Mouse (Mus musculus) forebrain, embryonic 15.5 days (tissue): ENCODE results near the gene Cyb5r2. TPM values are rescaled to one million over a fixed set of nuclear protein-coding genes. Genes with fewer than 3 reads are reported as not detected.

Experiments used
- ATAC-seq: fragments of 200-750 bp; cut with Nextera tagmentation; replicated peaks from 2 replicates; pipeline ENCODE4 v1.8.0; 2017; ENCODE audit warnings: mild to moderate bottlenecking, moderate TSS enrichment, moderate library complexity
- H3K27ac ChIP-seq: fragments of 300-500 bp; sonication (generic); replicated peaks from 2 replicates; pipeline ENCODE4 v1.5.1; 2015; ENCODE audit warnings: mild to moderate bottlenecking, inconsistent platforms
- H3K27me3 ChIP-seq: fragments of 300-500 bp; sonication (generic); 2 replicates; pipeline ENCODE4 v1.6.1; 2015; ENCODE audit warnings: inconsistent platforms
- H3K36me3 ChIP-seq: fragments of 300-500 bp; sonication (generic); 2 replicates; pipeline ENCODE4 v1.6.1; 2015; ENCODE audit warnings: mild to moderate bottlenecking, inconsistent platforms
- H3K4me1 ChIP-seq: fragments of 300-500 bp; sonication (generic); 2 replicates; pipeline ENCODE4 v1.6.1; 2015; ENCODE audit warnings: inconsistent platforms
- H3K4me2 ChIP-seq: fragments of 300-500 bp; sonication (generic); replicated peaks from 2 replicates; pipeline ENCODE4 v1.6.1; 2015; ENCODE audit warnings: mild to moderate bottlenecking, inconsistent platforms
- H3K4me3 ChIP-seq: fragments of 300-500 bp; sonication (generic); 2 replicates; pipeline ENCODE4 v1.5.1; 2015; ENCODE audit warnings: mild to moderate bottlenecking, inconsistent platforms
- H3K9ac ChIP-seq: fragments of 300-500 bp; sonication (generic); replicated peaks from 2 replicates; pipeline ENCODE4 v1.6.1; 2015; ENCODE audit warnings: mild to moderate bottlenecking, inconsistent platforms
- H3K9me3 ChIP-seq: fragments of 300-500 bp; sonication (generic); 2 replicates; pipeline ENCODE4 v1.6.1; 2016; ENCODE audit warnings: inconsistent platforms
- WGBS: fragments of 180-500 bp; shearing (Covaris S2); methylation state at CpG from one replicate; pipeline ENCODE4 v1.1.7; 2015; ENCODE audit warnings: mixed read lengths; 5-methylcytosine and 5-hydroxymethylcytosine counted together
- polyA plus RNA-seq: library from polyadenylated mRNA; unstranded; fragments of >200 nt; fragmentation: Nextera tagmentation; extraction: Ambion mirVana; gene quantifications from 2 replicates; pipeline ENCODE4 v1.2.1, GENCODE M21; 2015

Gene Cyb5r2
- polyA plus RNA-seq: not detected in 2 replicates

DNA sequence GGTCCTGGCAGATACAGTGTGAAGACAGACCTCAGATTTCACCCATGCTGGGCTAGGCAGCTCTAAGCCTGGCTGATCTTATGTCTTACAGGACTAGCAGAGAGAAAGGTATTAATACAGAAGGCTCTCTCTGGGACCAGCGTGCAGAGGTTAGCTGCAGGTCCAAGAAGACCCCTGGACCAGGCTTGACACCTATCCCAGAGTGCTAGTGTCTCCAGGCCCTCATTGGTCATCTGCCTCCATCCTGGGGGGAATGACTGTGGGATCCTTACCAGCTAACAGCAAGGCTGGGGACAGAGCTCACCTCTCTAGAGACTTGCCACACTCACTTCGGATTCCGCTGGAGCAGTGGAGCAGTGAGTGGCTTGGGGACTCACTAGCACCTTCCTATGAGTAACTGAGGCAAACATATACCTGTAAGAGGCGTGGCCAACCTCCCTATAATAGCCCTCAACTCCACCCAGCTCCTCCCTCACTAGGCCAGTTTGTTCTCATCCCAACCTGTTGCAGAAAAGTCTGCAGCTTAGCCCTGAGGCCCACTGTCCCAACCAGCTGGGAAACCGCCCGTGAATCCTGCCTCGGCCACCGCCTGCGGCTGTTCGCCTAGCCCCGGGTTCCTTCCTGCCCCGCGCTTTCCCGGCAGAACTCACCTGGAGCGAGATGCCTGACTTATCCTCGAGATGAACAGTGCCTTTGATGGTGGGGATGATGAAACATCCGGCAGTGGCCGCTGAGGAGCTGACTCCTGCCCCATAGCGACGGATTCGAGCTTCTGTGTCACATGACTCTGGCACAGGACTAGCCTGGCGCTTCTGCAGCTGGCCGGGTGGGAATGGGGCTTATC, at the start of gene Cyb5r2:
Gene Cyb5r2, minus strand, starts transcription at position 725 of the 844 bp plus-strand sequence.
- no peaks in the 10 kb centered on the region for H3K36me3 ChIP-seq
- 14% methylated on average over 23 of the region's 23 CpGs for WGBS
- peak within 1 kb of the TSS; percentile 25 for H3K4me3 ChIP-seq
- peaks cover 3% of the 10 kb centered on the region; the same call in 1 of the 2 replicates for H3K4me1 ChIP-seq
- H3K9ac ChIP-seq: no peak within 1 kb of the TSS
- no peaks in the 10 kb centered on the region for H3K9me3 ChIP-seq
- peak; percentile 68 for ATAC-seq
- peak within 1 kb of the TSS; percentile 45 for H3K4me2 ChIP-seq
- H3K27ac ChIP-seq: no peak within 1 kb of the TSS
- no peaks in the 10 kb centered on the region for H3K27me3 ChIP-seq

DNA sequence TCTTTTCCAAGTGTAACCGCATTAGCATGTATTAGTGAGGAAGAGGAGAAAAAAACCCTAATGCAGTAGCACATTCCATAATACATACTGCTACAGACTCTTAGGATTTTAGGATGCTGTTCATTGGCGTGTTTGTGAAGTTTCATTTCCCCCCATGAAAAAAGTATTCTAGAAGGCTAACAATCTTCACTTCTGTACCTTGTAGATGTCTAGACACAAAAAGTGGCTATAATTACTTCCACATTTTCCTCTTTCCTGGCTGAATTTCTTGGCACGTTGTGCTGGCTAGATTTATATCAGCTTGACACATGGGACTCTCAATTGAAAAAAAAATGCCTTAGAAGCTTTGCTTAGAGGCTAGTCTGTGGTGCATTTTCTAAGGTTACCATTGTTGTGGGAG, 44.3 kb upstream of the Cyb5r2 start:
- Histone ChIP-seq H3K4me1 (no peaks in the 10 kb centered on the region), H3K9ac (no peak overlapping the region), H3K27ac (no peak overlapping the region), H3K27me3 (no peaks in the 10 kb centered on the region), H3K4me3 (no peak overlapping the region), H3K9me3 (no peaks in the 10 kb centered on the region), H3K36me3 (no peaks in the 10 kb centered on the region), H3K4me2 (no peak overlapping the region)
- ATAC-seq: no peak
- WGBS: 84% methylated on average over 3 of the region's 3 CpGs

DNA sequence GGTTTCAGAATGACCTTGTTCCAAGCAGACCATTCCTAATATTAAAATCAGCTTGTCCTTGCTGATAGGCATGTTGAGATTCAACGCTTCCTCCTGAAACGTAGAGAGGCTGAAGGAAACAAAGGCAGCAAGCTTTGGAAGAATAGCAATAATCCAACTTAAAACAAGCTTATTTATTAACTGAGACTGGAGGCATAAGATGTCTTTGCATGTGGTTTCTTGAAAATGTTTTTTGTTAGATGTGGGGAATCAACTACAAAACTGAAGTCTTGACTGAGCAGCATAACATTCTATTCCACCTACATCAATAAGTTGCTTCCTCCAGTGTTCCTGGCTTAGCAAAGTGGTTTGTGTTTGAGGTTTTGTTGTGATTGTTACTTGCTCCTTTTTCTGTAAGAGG, 43.3 kb upstream of the Cyb5r2 start, which contains the start of gene Ovch2:
Gene Ovch2, minus strand, starts transcription at position 101 of the 400 bp plus-strand sequence.
- Histone ChIP-seq H3K4me3 (no peak within 1 kb of the TSS), H3K4me1 (no peaks in the 10 kb centered on the region), H3K27me3 (no peaks in the 10 kb centered on the region), H3K27ac (no peak within 1 kb of the TSS), H3K4me2 (no peak within 1 kb of the TSS), H3K36me3 (no peaks in the 10 kb centered on the region), H3K9me3 (no peaks in the 10 kb centered on the region), H3K9ac (no peak within 1 kb of the TSS)
- no peak for ATAC-seq
- WGBS: 83% methylated on average over 2 of the region's 2 CpGs

DNA sequence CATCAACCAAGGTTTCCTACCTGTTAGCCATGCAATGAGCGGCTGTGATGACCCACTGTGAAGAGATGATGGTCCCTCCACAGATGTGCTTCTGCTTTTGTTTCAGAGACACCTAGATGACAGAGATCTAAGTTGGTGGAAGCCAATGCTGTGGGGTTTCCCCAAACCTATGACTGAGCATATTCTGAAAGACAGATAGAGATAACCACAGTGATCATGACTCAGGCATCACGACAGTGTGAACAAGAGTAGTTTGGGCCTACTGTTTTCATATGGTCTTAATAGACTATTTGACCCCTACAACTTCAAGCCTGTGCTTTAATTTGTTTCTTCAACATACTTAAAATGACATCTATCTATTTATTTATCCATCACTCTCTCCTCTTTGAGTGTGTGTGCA, 38.7 kb upstream of the Cyb5r2 start:
- Histone ChIP-seq H3K9me3 (no peaks in the 10 kb centered on the region), H3K27ac (no peak overlapping the region), H3K4me3 (no peak overlapping the region), H3K4me2 (no peak overlapping the region), H3K27me3 (no peaks in the 10 kb centered on the region), H3K36me3 (no peaks in the 10 kb centered on the region), H3K4me1 (no peaks in the 10 kb centered on the region), H3K9ac (no peak overlapping the region)
- ATAC-seq: no peak
- WGBS: 93% methylated on average over 2 of the region's 2 CpGs

DNA sequence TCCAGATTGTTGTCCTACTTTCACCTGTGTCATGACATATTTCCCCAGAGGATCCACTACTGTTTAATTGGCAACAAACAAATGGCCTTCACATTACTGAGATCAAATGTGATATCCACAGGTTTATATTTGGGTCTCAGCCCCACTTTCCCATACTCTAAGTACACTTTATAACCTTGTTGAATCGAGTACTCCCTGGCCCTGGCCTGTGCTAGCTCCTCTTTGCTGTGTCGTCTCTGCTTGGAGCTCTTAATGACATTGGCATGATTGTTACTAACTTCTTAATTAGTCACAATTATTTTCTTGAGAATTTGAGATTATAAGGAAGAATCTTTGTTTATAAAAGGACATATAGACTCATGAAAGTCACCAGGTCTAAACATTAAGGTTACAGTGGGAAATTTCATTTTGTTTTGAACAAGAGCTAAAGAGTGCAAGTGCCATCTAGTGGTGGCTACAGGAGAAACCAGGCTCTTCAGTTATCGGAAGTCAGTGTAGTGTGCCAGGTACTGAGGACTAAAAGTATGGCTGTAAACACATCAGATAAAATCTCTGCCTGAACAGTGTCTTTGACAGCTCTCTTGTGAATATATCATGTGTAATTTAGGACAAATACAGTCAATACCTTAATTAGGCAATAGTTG, 30.3 kb upstream of the Cyb5r2 start:
- 64% methylated on average over 3 of the region's 3 CpGs for WGBS
- Histone ChIP-seq H3K27me3 (no peaks in the 10 kb centered on the region), H3K9ac (no peak overlapping the region), H3K9me3 (no peaks in the 10 kb centered on the region), H3K4me2 (no peak overlapping the region), H3K4me3 (no peak overlapping the region), H3K27ac (no peak overlapping the region), H3K36me3 (no peaks in the 10 kb centered on the region), H3K4me1 (no peaks in the 10 kb centered on the region)
- peak; percentile 60; the same call in 1 of the 2 replicates for ATAC-seq

DNA sequence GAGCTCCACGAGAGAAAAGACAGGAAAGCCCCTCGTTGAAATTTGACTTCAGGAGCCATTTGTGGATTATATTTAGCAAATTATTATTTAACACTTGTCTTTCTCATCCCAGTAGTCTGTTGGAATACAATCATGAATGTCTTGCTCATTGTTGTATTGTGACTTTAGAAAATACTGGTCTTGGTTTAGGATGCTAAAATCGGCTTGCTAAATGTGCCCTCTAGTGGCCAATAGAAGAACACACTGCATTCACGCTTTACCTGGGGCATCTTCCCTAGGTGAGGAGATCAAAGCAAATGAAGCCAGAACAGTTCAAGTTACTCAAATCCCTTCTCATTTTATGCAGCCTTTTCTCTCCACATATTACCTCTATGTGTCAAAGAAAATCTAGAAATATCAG, 21.8 kb upstream of the Cyb5r2 start:
- H3K4me1 ChIP-seq: no peaks in the 10 kb centered on the region
- no peak overlapping the region for H3K4me2 ChIP-seq
- H3K9me3 ChIP-seq: no peaks in the 10 kb centered on the region
- WGBS: 40% methylated on average over 4 of the region's 4 CpGs
- ATAC-seq: no peak
- no peak overlapping the region for H3K9ac ChIP-seq
- H3K27me3 ChIP-seq: no peaks in the 10 kb centered on the region
- no peaks in the 10 kb centered on the region for H3K36me3 ChIP-seq
- no peak overlapping the region for H3K27ac ChIP-seq
- no peak overlapping the region for H3K4me3 ChIP-seq

DNA sequence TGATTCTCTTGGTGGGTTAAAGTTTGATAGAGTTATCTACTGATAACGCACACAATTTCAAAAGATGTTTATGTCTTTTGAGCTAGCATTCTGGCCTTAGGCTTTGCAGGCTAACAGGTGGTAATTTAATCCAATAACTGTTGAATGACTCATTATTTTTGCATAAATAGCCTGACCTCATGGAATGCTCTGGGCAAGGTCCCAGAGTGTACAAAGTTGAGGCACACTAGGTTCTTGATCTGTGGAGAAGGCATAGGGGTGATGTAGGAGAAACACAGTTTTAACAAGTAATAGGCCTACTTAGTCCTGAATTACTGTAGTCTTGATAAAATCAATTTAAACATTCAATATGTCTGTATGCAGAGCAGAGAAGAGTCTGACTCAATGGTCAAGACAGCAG, 20.4 kb upstream of the Cyb5r2 start:
- Histone ChIP-seq H3K27ac (no peak overlapping the region), H3K4me2 (no peak overlapping the region), H3K4me3 (no peak overlapping the region), H3K4me1 (no peaks in the 10 kb centered on the region), H3K9ac (no peak overlapping the region), H3K36me3 (no peaks in the 10 kb centered on the region), H3K27me3 (no peaks in the 10 kb centered on the region), H3K9me3 (no peaks in the 10 kb centered on the region)
- no peak for ATAC-seq
- WGBS: 74% methylated on average over 1 of the region's 1 CpGs

DNA sequence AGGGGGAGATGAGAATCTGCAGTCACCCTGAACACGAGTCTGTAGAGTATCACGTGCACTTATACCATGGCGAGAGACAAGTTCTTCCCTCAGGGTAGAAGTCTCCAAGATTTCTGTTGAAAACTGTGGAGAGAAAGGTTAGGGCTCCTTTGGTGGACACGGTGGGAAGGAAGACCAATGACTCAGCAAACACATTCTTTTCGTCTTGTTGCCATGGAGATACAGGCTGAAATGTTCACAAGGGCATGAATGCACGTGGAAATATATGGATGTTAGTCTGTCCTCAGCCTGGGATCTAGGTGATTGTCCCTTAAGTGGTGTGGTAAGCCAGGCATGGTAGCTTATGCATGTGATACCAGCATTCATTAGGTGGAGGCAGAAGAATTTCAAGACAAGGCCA, 13.0 kb upstream of the Cyb5r2 start:
- no peaks in the 10 kb centered on the region for H3K36me3 ChIP-seq
- no peak overlapping the region for H3K4me3 ChIP-seq
- H3K9ac ChIP-seq: no peak overlapping the region
- no peak for ATAC-seq
- no peaks in the 10 kb centered on the region for H3K9me3 ChIP-seq
- H3K4me2 ChIP-seq: no peak overlapping the region
- H3K27me3 ChIP-seq: no peaks in the 10 kb centered on the region
- no peak overlapping the region for H3K27ac ChIP-seq
- H3K4me1 ChIP-seq: no peaks in the 10 kb centered on the region
- WGBS: 57% methylated on average over 6 of the region's 6 CpGs

DNA sequence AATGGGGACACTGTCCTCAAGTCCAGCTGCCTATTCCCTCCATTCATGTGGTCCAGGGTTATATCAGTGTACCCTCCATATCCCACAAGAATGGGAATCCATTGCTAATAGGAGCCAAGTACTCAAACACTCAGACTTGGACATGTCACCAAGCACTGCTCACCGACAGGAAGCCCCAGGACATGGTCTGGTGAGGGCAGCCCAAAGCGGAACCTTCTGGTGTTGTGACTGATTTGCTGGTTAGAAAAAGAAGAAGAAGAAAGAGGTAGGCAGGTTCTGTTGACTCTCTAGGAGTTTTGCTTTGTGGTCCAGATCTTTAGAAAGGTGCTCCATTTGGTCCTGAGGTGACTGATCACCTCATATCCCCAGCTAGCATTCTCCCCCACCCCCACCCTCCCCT, 1.1 kb downstream of the Cyb5r2 start:
- 98% methylated on average over 2 of the region's 2 CpGs for WGBS
- Histone ChIP-seq H3K4me3 (no peak overlapping the region), H3K9ac (no peak overlapping the region), H3K36me3 (no peaks in the 10 kb centered on the region), H3K4me2 (no peak overlapping the region), H3K27ac (no peak overlapping the region), H3K4me1 (peaks cover 3% of the 10 kb centered on the region; the same call in 1 of the 2 replicates), H3K27me3 (no peaks in the 10 kb centered on the region), H3K9me3 (no peaks in the 10 kb centered on the region)
- no peak for ATAC-seq

DNA sequence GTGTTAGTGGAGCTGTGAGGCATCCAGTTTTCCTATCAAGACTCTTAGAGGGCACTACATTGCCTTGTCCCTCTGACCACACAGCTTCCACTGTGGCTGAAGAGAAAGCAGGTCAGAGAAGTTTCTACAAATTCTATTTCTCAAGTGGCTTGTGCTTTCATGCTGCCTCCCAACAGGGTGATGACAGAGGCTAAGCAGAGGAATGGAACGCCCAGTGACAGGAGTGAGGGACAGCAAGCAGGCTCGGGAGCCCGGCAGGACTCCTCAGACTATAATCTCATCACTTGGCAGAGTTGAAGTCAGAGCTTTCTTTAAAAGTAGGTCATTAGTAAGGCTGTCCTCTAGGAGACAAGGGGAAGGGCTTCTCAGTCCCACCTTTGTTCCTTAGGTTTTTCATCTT, 1.9 kb downstream of the Cyb5r2 start:
- Histone ChIP-seq H3K4me1 (peaks cover 3% of the 10 kb centered on the region; the same call in 1 of the 2 replicates), H3K9ac (no peak overlapping the region), H3K4me3 (no peak overlapping the region), H3K9me3 (no peaks in the 10 kb centered on the region), H3K4me2 (no peak overlapping the region), H3K27me3 (no peaks in the 10 kb centered on the region), H3K27ac (no peak overlapping the region), H3K36me3 (no peaks in the 10 kb centered on the region)
- ATAC-seq: no peak
- WGBS: 70% methylated on average over 3 of the region's 3 CpGs

DNA sequence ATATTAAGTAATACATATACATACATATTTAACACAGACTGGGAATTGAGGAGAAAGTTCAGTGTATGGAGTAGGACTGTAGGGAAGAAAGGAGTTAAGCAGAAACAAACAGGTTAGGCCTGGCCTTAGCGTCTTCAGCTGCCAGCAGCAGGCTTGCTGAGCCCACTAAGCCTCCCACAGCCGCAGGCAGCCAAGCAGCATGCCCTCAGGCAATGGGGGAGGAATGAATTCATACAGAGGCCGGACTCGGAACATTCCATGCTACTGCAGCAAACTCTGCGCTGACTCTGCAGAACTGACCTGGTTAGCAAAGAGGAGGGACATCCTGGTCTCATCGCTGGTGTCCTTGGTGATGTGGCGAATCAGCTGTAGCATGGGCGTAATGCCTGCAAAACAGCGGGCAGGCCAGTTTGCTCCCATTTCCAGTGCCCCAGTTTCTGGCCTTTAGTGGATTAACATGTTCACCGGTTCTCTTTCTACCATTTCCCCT, 5.8 kb downstream of the Cyb5r2 start:
- Histone ChIP-seq H3K4me1 (no peaks in the 10 kb centered on the region), H3K9me3 (no peaks in the 10 kb centered on the region), H3K4me3 (no peak overlapping the region), H3K9ac (no peak overlapping the region), H3K36me3 (no peaks in the 10 kb centered on the region), H3K4me2 (no peak overlapping the region), H3K27ac (no peak overlapping the region), H3K27me3 (no peaks in the 10 kb centered on the region)
- 77% methylated on average over 10 of the region's 10 CpGs for WGBS
- ATAC-seq: no peak

DNA sequence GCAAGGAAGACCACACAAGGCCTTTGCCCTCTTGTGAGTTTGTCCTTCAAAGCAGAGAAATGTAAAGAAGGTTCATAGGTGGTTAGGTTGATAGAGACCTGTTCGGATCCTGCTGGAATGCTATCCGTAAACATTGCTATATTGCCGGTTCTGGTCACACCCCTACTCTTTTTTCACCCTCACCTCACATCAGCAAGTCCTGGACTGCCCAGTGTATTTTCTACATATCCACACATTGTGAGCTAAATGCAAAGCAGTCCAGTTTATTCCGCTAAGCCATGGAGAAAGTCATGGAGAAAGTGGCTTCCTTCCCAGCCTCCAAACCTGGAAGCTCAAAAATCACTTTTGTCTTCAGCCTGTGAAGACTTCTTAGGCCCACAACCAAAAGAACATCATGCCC, 8.1 kb downstream of the Cyb5r2 start:
- H3K4me2 ChIP-seq: no peak overlapping the region
- no peaks in the 10 kb centered on the region for H3K27me3 ChIP-seq
- H3K9ac ChIP-seq: no peak overlapping the region
- no peaks in the 10 kb centered on the region for H3K9me3 ChIP-seq
- H3K4me1 ChIP-seq: no peaks in the 10 kb centered on the region
- no peak for ATAC-seq
- no peak overlapping the region for H3K4me3 ChIP-seq
- WGBS: 92% methylated on average over 4 of the region's 4 CpGs
- no peaks in the 10 kb centered on the region for H3K36me3 ChIP-seq
- H3K27ac ChIP-seq: no peak overlapping the region
